Mouse (Mus musculus): ENCODE measurements around the gene Isca2.

DNA sequence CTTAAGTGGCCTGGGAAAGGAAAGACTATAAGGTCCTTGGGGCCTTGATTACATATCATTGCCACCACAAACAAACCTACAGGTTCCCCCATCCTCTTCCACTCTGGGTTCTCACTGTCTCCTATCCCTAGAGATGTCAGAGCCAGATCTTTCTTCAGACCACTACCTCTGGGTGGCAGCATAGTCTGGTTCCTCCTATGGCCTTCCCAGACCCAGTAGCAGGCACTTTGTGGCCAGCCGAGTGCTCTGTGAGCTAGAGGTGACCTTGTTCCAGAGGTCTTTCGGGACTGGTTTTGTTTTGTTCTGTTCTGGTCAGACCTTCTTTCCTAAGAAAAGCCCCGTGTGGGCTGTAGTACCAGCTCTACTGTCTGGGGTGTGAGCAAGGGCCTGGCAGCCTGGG lies 39.0 kb downstream of the Isca2 start:
- peak; percentile 33 for TF ChIP-seq CTCF (IDR thresholded peaks at IDR 0.05; ENCODE audit: low read depth)
- TF ChIP-seq EP300 (IDR thresholded peaks at IDR 0.05; ENCODE audit: low read depth) = no peak

Data from heart, postnatal 0 days (tissue).